Mouse (Mus musculus) embryo, embryonic 11.5 days (tissue): ENCODE results near the gene Tgif1.

Source experiments
- DNase-seq: peaks from one replicate; pipeline ENCODE4 v3.0.0-alpha.2; 2012; ENCODE audit warnings: low read depth, low spot score

Gene Tgif1

DNA sequence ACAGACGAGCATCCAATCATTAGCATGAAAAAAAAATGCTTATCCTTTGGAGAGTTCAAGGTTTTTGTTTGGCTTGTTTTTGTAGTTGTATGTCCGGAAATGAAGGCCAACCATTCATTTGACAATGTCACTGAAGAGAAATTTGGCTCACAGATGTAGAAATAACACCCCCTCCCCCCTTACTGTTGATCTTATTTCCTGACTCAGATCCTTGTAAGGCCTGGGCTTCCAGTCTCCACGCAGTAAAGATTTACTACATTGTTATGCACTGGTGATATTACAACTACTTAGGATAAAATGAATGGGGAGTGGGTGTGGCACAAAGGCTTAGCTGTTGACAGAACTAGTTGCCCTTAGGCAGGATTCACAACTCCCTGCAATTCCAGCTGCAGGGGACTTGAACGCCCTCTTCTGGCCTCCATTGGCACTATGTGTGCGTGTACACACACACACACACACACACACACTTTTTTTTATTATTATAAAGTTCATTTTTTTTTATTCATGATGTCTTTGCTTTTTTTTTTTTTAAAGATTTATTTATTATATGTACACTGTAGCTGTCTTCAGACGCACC, 13.3 kb upstream of the Tgif1 start:
- no peak for DNase-seq

DNA sequence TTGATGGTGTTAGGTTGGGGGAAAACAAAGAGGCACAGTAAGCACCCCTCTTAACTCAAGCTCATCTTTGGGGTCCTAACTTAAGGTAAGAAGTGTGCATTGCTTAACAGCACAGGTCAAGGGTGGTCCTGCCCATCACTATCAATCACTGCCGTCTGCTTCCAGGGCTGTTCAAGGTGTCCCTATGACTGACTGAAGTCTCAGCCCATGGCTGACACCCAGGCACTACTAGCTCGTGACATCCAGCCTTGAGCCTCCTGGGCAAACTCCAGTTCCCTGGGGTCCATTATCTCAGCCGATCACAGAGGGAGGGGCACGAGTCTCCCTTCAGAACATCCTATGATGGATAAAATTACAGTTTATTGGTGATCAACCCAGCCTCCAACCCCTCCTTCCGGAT, 12.7 kb upstream of the Tgif1 start:
- DNase-seq = no peak

DNA sequence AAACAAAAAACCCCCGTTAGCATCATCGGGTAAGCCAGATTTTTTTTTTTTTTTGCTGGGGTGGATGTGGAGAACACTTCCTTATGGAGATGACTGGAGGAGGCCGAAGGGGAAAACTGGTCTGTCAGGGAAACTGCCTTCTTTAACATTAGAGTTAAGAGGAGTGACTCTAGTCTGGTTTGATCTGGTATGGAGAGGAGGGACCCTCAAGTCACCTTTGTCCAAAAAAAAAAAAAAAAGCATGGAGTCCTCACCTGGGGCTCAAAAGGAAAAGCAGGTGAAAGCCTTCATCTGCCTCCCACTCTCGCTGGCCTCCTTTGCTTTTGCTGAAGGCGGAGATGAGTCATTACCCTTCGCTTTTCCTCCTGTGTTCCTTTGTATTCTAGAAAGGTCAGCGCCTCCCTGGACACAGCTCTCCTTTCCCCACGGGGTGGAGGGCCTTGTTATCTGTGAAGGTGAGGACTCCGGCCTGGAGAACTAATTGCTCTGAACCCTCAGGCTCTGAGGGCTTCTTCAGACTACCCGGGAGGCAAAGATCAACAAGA, 11.8 kb upstream of the Tgif1 start:
- DNase-seq = no peak

DNA sequence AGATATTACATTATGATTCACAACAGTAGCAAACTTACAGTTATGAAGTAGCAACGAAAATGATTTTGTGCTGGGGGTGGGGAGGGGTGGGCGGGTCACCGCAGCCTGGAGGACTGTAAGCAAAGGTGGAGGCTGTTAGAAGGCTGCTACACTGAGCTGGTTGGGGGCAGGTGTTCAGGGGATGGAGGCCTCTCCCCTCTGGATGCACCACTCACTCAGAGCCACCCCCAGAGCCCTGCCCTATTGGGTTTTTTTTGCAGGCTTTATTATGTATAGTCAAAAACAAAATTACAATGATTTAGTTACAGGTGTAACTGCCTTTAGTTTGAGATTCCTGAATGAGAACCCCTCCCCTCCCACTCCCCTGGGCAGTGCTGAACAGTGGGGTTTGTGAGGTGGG, 11.3 kb upstream of the Tgif1 start:
- no peak for DNase-seq

DNA sequence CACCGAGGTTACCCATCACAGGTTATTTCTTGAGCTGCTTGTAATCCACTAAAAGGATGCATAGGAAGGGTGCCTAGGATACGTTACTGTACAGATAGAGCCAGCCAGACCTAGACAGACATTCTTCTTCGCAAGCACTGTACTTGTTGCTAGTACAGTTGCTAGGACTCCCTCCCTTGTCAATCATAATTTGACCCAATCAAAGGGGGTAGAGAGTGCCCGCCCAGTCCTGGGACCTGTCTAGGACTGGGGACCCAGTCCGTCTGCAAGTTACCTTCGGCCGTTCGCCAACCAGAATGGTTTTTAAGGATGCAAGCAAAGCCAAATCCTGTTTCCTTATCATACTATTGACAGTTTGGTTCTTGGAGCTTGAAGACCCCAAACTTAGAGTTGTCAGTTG, 10.8 kb upstream of the Tgif1 start:
- DNase-seq = no peak

DNA sequence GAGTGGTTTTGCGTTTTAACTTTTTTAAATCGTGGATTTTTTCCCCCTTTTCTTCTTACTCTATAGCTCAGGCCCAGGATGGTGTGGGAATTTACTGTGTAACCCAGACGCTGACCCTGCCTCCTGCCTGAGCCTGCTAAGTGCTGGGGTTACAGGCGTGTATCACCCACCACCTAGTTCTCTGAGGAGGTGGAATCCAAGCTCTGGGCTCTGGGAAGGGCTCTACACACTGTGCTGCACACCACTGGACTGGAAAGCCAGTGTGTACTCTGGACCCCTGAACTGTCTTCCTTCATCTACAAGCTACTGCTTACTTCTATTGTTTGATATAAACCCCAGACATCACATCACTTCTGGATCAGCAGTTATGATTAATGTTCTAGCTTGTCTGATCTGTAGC, 5.5 kb upstream of the Tgif1 start:
- DNase-seq = no peak

DNA sequence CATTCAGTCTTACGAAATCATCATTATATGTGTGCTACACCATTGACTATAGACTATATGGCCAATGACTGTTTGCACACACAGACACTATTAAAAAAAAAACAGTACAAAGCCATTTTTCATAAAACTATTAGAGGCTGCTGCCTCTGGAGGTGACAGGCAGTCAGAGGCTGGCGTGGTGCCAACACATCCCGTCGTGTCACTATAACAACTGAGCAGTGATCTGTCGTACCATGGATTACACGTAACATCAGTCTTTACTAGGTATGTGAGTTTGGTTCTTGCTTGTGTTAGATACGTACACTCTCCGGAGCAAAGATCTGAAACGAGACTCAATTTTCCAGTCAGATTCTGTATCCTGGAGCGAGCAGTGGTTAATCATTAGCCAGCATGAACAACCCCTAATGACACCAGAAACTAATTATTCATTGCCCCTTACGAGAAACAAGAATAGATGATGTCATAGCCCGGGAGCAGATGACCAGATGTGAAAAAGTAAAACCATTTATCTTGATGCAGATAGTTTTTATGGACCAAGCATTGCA, 3.6 kb upstream of the Tgif1 start:
- no peak for DNase-seq

DNA sequence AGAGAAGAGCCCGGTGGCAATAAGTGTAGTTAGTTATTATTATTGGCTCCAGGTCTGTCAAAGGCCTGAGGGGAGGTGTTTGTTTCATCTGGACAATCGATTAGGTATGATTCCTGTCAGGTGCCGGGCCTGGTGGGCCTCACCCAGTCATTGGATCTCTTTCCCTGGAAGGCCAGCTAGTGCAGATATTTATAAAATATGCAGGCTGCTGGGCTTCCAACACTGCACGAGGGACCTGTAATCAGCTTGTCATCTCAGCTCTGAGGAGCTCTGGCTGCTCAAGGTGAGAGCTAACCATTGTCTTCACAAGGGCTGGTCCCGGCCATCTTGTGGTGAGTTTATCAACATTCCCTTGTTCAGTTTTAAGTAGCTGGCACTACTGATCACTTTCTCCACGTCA, 675 bp upstream of the Tgif1 start:
- DNase-seq = no peak

DNA sequence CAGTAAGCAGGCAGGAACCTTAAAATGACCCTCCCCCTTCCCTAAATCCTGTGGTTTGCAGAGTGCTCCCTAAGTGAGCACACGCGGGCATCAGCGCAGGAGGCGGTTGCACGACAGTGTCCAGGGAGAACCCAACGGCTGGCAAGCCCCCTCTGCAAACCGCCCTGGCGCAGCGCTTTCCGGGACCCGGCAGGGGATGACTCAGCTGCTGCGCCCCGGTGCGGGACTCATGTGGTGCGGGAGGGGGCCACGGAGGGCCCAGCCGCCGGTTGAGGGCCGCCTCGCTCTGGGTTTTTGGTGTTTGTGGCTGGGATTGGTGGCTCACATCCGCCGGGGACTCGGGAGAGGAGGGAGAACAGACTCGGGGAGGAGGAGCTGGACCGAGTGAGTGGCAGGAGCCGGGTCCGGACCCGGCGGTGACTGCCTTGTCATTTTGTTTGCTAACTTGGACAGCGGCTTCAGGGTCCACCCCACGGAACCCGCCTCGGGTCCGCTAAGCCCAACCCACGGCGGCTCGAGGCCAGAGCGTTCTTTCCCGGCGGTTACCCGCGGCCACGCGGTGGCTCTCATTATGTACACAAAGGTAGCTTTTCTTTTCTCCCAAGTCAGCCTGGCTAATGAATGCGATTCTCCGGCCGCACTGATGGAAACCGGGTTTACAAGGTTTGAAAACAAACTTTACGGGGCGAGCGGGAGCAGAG, 510 bp downstream of the Tgif1 start:
- no peak for DNase-seq

DNA sequence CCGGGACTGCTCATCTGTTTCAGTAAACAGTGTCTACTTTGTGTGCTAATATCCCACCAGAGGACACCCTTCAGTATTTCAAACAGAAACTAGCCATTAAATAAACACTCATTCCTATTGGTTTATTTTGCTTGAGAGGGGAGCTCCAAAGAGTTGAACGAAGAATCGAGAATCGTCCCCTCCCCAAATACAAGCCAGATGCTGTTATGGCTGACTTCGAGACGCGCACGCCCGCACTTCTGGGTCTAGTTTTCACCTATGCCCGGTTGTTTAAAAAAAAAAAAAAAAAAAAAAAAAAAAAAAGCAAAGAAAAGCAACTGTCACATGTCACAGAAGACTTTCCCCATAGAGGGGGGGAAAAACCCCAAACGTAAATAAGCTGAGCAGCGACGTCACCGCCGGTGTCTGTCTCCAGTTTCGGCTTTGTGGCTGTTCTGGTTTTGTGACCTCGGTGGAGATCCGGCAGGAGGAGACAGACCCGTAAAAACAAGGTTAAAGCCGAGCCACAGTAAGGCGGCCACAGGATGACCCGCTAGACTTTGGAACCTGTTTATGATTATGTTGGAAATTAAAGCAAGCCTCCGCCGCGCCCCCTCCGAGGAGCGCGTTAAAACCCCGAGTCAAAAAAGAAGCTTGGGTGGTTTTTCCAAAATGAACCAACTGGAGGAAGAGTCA, 1.2 kb downstream of the Tgif1 start:
- DNase-seq = no peak

DNA sequence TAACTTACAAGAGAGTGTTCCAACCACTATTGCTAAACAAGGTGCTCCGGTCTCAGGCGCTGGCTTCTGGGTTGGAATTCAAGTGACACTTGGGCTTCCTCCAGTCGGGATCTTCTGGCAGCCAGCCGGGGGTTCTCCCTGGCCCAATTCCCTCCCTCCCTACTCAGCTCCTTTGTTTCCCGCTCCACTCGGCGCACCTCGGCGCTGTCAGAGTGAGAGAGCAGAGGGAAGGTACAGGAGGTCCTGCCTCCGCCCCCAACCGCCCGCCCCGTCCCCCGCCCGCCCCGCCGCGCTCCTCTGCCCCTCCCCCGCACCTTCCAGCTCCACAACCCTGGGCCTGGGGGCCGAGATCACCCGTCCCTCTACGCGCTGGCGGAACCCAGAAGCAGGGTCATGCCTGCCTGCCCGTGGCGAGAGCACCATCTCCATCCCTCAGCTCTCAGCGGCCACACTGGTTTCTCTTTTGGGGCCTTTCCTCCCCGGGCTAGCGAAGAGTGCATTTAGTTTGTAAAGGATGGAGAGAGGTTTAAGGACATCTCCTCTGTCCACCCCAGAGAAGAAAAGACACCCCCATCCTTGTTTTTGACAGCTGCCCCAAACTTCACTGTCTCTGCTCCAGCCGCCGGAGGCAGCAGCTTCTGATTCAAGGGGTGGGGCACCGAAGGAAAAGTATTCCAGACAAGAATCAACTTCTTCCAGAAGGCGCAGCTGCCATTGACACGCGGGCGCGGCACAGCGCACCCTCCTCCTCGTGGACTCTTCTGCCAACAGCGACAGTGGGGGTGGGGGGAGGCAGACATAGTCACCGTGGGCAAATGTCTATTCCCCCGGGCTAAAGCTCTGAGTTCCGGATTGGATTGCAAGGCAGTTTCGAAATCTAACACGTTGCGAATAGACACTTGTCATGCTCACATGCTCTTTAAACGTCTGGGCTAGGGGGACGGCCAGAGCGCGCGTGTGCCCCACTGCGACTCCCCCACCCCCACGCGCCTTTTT, 2.1 kb downstream of the Tgif1 start:
- DNase-seq = peak; percentile 74

DNA sequence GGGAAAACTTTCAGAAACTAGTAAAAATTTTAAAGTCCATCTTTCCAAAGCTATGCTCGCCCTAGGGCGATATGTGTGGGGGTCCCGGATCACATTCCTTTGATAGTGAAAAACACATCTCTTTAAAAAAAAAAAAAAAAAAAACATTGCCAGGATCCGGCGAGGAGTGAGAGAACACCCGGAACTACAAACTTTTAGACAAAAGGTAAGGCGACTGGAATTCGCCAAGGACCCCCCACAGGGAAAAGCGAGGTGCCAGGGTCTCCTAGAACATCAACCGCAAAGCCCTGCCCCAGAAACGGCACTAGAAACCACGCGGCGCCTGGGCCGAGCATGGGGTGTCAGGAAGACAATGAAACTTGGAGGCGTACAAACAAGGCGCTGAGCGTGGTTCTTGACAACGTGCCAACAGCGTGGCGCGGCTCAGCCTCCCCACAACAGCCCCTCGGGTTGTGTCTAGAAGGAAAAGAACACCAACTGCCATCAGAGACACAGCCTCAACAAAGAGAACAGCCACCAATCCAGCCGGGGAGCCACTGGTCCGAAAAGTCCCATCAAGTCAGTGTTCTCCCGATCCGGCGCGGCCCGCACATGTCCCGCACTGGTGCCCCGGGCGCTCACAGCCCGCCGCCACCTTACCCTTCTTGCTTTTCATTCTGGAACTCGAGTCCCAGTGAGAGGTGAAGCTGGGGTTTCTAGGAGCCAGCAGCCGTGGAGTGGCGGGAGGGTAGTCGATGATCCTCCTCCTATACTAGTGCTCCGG, 2.9 kb downstream of the Tgif1 start:
- DNase-seq = no peak

DNA sequence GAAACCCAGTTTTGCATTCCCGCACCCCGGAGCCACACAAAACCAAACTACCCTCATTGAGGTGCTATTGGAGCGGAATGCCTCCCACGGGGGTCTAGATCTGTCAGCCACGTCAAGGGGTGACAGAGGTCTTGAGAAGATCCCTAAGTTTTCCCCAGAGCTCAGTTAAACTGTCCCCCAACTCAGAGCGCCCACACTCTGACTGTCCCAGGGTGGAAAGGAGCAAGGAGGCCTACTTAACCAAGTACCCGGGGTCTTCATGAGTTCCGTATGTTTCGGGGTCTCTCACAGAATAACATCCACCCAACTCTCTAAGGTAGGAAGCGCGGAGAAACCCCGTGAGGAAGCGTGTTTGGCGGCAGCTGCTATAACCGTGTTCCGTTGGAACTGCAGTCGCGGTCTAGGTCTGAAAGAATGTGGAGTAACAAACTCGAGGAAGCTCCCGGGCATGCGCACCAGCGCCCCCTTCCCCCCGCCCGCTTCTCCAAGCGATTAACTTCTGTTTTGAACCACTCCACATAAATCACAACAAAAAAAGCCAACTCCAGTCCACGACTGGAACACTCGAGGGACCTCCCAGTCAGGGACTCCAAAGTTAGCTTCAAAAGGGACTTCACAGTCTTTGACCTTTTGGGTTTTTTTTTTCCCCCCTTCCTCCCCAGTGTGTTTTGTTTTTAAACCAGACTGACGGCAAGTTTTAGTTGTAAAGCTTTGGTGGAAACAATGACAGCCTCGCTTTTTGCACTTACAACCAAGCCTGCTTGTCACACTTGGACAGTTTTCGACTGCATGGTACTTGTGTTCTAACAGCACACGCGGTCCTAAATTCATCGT, 3.7 kb downstream of the Tgif1 start:
- DNase-seq = peak; percentile 88

DNA sequence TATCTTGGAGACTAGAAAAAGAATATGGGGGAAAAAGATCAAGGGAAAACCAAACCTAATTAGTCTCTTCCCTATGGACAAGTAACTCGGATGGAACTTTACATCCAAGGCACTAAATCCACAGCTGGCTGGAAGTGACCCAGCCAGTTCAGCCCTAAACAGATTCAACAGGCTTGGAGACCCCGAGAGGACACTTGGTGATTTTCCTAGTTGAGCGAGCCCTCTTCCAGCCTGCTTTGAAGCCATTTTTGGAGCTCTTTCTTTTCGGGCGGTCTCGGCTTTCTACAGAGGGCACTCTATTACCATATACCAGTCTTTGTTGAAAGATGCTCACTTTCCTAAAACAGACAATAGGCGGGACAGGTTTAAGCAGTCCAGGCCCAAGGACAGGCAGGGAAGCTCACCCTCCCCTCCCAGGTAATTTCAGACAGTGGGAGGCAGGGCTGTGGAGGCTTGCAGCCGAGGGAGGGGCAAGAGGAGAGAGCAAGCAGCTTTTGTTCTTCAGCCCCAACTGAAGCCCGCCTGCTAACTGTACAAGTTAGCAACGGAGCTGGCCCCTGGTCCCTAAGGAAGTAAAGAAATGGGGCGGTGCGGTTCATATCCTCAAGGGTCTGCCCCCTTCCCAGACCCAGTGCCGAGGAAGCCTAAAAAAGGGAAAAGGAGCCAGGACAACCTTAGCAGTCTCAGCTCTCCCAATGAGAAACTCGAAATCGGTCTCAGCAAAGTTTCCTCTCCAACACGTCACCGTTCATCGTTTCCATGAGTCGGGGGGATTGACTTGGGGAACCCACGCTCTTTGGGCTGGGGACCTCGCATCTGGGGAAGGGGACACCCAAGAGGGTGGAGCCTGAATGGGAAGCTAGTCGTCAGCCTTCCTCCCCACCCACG, 4.6 kb downstream of the Tgif1 start:
- no peak for DNase-seq

DNA sequence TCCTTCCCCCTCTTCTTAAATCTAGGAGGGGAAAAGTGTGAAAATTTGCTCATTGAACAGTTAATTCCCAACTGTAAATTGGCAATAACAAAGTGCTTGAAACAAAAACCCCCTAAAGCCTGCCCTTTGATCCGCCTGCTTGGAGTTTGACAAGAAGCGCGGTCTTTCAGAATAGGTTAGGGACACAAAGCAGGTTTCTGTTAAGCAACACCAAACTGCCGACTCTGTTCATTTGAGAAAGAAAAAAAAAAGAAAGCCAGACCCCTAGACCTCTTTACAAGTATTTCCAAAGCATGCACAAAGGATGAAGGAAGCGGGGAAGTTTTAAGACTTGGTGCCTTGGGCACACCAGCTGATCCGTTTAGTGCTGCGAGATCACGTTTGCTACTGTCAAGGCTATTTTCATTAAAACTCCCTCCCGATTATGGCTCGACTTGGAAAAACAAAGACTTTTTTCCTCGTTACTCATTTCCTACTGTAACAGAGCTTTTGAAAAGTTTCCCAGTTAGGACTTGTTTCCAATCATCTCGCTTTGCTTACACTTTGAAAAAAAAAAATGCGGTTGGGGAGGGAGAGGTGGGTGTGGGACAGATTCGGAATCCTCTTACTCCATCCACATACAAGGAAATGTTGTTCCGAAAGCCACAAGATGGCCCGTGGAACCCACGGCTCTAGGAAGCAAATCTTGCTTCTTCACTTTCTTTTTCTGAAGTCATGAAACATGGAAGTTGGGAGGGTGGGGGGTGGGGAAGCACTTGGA, 5.4 kb downstream of the Tgif1 start:
- no peak for DNase-seq

DNA sequence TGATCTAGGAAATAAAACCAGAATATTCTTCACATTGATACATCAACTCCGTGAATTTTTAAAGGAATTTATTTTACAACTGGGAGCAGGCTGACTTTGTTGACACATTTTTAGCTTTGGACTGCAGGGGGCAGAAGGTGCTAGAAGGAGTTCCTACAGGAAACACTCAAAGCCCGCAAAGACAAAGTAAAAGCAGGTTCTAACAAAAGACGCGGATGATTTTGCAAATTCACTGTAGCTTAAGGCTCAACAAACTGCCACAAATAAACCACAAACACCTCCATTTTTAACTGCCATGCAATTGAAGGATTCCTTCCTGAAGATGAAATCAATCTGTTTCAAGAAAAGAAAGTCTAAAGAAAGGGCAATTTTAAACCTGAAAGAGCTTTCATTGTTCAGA, 6.3 kb downstream of the Tgif1 start:
- DNase-seq = no peak

DNA sequence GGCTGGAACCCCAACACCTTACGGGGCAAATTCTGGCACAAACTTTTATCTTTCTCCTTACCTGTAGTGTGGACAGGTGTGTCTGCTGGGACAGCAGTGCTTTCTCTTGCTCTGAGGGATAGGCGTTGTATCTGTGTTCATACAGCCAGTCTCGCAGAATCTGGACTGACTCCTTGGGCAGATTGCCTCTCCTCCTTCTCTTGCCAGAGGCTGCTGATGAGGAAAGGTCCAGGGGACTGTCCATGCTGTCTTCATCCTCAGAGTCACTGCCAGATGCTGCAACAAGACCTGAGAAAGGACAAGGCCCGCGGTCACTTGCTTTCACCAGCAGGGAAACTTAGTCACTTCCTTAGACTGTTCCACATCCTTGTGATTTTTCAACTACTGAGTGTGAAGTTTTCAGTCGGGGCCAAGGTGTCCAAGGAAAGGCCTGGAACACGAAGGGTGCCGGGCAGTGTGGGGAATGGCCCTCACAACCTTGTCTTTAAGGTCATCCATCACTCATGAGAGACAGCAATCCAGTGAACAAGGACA, 7.2 kb downstream of the Tgif1 start:
- no peak for DNase-seq

DNA sequence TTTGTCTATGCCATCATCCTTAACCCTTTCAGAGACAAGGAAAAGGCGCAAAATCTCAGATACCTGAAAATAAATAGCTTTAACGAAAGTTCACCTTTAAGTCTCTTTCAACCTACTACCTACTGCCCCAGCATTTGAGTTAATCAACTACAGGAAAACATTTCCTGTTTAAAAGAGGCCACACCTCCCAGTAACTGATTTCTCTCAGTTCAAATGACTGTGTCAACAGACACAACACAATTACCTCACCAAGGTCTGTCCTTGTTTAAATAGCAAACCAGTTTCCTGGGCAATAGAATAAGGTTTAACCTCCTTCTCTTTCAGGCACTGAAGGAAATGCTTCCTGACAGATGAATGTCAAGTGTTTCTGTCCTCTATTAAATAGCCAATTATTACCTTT, 7.8 kb downstream of the Tgif1 start:
- DNase-seq = no peak
